ENCODE assay signal across 27 mouse cellular contexts in genomic region chr2:15060856-15061255, GRCm38 (mm10).
"Had no signal": no experiment of that assay in that cellular context is flagged by ENCODE, and none has a peak within 500 bp of the region (broad histone marks: within the 10 kb centered on the region; RNA-seq: fewer than 3 reads in every experiment).

No protein-coding gene starts in this region.

- H3K4me3 ChIP-seq: limb, embryonic 10.5 days; limb, embryonic 12.5 days; limb, embryonic 13.5 days; limb, embryonic 15.5 days; liver, embryonic 12.5 days; liver, embryonic 13.5 days; liver, embryonic 15.5 days; lung, embryonic 15.5 days; megakaryocyte, embryonic 14.5 days; midbrain, embryonic 10.5 days; midbrain, embryonic 12.5 days; midbrain, embryonic 13.5 days; midbrain, embryonic 15.5 days; myocyte had no signal

- H3K27ac ChIP-seq: limb, embryonic 10.5 days; limb, embryonic 12.5 days; limb, embryonic 13.5 days; limb, embryonic 15.5 days; liver, embryonic 12.5 days; liver, embryonic 13.5 days; liver, embryonic 14.5 days; liver, embryonic 15.5 days; lung, embryonic 15.5 days; macrophage; midbrain, embryonic 10.5 days; midbrain, embryonic 12.5 days; midbrain, embryonic 13.5 days; midbrain, embryonic 15.5 days had no signal

- DNase-seq: left cerebral cortex, postnatal 4 days; liver; liver, embryonic 13.5 days; liver, postnatal 0 days; lung, adult 18-20 months; lung, adult 2 months; lung, embryonic 14.5 days; lung, postnatal 10 days; lung, postnatal 14 days; lung, postnatal 36 days; lung, postnatal 4 days; midbrain, embryonic 14.5 days had no signal
